Mouse (Mus musculus) naive thymus-derived CD4-positive, alpha-beta T cell, adult 2 months (primary cell): Measurements from ENCODE around the gene Sim2.

Experiments
- DNase-seq: peaks from one replicate; pipeline ENCODE4 v3.0.0-alpha.2; 2011; ENCODE audit warnings: low read depth

Sim2 gene

DNA sequence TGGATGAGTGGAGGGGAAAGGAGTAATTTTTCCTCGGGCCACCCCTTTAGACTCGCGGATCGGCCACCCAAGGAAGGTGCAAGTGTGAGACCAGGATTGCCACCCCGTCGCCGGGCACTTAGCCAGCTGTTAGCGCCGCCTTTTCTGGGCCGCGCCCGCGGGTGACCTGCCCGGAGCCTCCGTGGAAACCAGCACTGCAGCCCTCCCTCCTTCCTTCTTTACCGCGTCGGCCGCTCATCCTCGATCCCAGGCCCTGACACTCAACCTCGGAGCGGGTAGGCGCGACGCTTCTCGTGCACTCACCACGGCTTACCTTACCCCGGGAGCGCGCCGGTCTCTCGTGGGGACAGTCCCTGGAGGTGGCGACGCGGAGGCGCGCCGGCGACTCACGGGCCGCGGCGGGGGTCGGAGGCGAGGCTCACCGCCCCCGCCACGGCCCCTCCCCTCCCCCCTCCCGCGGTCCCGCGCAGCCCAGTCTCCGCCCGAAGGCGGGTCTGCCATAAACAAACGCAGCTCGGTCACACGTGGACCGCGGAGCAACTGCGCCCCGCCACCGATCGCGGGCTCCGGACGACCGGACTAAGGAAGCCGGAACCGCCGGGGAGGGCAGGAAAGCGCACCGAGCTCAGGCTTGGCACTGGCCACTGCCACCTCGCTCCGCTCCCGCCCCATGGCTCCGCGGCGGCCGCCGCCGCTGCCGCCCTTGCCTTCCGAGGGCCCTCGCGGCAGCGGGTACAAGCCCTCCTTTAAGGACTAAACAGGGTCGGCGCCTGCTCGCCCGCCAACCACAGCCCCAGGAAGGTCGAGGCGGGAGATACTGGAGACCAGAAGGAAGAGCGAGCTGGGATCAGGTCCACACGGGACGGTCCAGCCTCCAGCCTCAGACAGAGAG, at the start of gene Sim2:
Gene Sim2, plus strand, starts transcription at position 221 of the 892 bp plus-strand sequence.
- DNase-seq = no peak

DNA sequence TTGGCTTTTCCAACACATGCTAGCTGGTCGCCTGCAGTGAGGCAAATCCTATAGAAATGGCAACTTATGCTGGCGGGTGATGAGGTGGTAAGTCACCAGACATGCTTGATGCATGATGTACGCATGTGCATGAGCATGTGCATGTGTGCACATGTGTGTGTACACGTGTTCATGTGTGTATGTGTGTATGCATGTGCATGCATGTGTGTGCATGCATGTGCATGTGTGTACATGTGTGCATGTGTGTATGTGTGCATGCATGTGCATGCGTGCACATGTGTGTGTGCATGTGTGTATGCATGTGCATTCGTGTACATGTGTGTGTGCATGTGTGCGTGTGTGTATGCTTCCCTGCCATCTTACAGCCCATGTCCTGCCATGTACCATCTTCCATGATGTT, 47.5 kb upstream of the Sim2 start:
- peak; percentile 8 for DNase-seq

GRCm38 (mm10) chr16:94038272-94038985, 46.3 kb upstream of the Sim2 start:
- DNase-seq = peak; percentile 82

DNA sequence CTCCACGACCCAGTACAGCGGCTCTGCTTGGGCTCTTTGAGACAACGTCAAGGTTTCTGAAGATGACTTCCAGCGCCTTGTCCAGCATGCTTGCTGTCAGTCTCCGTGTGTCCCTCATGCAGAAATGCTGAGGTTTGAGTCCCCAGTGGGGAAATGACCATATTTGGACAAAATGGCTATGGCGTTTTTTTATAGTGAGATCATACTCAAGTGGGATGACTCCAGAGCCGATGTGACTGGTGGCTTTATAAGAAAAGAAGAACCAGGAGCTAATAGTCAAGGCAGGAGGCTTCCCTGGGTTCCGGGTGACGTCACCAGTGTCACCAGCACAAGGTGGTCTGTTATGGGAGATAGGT, 45.8 kb upstream of the Sim2 start:
- DNase-seq = no peak

DNA sequence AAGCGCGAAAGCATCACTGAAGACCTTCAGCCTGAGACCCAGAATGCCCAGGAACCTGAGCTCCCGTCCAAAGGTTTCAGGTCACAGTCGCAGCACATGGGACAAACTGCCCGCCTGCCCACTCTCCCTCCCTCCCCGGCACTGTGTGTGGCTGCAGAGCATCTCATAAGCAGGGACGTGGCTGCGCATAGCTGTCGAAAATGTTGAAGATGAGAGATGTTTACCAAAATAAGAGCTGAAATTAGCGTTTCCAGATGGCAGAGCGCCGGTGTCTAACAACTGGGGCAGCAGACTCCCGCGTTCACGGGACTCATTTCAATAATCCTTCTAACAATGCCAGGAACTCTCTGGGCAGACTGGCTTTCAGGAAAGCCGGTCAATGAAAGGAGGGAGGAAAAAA, 44.2 kb upstream of the Sim2 start:
- no peak for DNase-seq

- no peak for DNase-seq
Measured at GRCm38 (mm10) chr16:94041065-94041712, 43.5 kb upstream of the Sim2 start.

DNA sequence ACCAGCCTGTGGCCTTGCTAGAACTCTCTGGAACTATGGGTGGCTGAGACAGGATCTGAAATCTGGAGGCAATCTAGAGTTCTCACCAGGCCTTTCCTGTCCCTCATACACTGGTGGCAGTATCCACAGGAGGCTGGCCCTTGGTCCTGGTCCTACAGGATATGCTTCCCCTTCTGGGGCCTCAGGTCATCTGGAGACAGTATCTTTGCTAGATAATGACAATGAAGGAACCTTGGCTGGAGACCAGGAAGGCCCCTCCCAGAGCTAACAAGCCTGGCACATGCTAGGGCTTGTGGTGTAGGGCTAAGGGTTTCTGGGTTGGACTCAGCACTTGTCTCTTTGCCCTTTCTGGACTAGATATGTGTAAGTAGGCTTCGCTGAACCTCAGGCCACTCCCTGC, 40.9 kb upstream of the Sim2 start:
- no peak for DNase-seq

DNA sequence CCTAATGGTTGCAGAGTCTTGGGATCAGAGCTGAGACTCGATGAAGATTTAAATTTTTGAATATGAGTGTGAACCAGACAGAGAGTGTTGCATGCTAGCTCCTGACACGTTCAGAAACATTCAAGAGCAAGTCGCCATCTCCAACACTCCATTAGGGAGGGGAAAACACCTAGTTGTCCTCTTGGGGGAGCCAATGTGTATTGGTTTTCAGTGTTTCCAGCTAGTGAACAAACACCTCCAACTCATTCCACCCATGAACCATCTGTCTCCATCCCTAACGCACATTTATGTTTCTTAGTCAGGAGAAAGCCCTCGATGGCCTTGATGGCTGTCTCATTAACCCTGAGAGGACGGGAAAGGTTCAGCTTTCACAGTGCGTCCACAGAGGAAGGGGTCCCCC, 39.7 kb upstream of the Sim2 start:
- DNase-seq = peak; percentile 20

DNA sequence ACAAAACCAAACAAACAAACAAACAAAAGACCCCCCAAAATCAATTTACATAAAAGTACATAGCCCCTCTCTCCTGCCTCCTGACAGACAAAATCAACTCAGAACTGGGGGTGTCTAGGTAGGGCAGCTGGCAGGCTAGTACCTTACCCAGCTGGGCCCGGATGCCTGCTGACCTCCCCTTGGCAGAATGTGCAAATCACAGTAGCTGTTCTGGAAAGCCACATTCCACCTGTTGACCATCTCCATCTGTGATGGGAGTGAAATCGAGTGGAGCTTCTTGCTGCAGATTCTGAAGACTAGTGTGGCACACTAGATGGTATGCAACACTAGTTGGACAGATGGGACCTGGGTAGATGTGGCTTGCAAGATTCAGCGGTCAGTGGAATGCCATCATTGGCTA, 34.4 kb upstream of the Sim2 start:
- no peak for DNase-seq

- no peak for DNase-seq
Measured at GRCm38 (mm10) chr16:94055176-94055575, 29.6 kb upstream of the Sim2 start.

DNA sequence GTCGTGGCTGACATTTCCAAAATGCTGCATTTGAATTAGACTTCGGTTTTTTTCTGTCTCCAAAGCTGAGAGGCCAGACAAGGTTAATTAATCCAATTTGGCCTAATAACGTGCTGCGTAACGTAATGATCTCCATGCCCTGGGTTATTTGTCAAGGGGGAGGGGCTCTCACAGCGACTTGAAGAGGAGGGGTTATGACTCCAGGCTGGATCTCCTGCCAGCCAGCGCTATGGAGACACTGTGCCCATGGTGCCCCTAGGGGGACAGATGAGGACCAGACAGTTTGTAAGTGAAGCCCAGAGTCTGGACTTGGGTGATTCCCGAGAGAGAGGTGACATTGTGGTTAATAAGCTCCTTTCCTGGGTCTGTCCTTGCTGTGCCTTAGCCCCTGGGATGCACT, 29.2 kb upstream of the Sim2 start:
- DNase-seq = no peak

DNA sequence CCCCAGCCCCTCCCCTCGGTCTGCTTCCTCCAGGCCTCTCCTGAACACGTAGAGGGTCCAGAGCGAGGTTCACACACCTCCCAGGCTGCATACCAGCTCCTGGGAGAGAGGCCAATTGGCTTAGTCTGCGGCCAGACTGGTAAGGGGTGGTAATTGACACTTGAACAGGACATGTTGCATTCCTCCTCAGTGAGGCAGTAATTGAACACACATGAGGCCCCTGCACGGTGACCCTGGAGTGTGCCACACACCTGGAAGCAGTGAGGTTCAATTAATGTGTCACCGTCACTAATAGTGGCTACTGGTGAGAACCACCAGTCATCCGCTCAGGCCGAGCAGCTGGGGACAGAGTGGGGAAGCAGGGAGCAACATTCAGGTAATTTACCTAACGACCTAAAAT, 24.9 kb upstream of the Sim2 start:
- DNase-seq = no peak

DNA sequence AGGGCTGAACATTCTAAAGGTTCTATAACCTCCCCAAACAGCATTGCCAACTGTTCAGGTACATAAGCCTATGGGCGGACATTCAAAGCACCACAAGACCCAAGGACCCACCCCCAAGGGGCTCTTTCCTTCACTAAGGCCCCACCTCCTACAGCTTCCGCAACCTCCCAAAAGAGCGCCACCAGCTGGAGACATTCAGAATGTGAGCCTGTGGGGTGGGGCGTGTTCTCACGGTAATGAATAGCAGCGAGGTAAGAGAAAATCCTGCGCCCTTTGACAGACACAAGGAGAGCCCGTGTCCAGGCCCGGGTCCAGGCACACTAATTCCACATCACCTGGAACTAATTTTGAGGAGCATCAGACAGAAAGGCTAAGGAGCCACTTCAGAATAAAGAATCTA, 20.5 kb upstream of the Sim2 start:
- DNase-seq = no peak

DNA sequence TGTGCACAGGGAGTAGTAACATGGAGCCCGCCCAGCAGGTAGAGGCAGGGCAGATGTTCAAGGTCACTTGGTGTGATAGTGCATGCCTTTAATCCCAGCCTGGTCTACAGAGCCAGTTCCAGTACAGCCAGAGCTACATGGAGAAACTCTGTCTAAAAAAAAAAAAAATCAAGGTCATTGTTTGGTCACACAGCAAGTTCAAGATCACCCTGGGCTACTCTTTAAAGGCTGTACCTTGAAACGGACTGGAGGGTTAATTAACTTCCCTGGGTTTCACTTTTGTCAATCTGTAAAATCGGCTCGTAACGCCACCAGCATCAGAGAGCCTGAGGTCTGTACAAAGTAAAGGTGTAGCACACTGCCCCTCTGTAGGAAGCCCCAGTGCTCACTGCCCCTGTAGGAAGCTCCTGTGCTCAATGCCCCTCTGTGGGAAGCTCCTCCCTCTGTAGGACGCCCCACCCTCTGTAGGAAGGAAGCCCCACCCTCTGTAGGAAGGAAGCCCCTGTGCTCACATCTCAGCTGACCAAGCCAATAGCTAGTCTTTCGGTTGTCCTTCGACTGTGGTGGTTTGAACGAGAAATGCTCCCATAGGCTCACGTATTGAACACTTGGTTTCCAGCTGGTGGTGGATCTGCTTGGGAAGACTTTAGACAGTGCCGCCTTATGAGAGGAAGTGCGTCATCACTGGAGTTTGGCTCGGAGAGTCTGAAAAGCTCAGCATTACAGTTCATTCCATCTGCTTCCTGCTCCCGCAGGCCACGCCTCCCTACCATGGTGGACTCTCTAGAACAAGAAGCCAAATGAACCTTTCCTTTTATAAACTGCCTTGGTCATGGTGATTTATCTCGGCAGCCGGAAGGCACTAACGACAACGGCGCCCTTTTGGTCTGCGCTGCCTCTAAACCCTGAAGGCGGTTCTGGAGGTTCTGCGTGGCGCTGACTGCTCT, 18.7 kb upstream of the Sim2 start:
- peak; percentile 70 for DNase-seq

DNA sequence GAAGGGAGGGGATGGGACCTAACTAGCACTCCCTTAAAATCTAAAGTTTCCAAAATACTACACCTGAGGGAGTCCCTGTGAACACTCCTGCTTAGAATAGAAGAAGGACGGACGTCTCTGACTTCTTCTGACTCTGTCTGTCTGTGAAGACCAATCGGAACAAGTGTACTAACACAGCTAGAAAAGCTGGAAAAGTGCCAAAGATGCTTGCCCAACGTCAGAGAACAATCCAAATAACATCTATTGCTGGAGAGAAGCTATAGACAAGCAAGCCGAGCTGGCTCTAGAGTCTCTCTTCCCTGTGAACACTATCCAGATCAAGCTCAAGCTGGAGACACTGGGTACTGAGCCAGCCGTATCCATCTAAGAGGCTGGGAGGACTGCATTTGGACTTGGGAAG, 18.0 kb upstream of the Sim2 start:
- peak; percentile 64 for DNase-seq

DNA sequence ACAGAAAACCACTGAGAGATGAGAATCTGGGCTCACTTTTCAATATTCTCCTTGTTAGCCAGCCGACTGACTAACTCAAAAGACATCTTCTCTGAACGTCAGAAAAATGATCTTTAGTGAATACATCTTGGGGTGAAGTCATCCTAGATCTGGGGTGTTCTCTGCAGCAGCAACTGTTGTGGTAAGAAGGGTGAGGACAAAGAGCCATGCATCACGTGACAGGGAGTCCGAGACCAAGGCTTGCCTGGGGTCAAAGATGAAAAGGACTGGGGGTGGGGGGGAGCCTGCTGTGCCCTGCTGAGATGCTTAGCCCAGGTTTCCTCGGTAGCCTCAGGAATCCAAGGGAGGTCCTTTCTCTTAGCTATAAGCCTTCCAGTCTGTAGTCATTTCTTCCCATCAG, 17.5 kb upstream of the Sim2 start:
- DNase-seq = no peak

- DNase-seq = no peak
Measured at GRCm38 (mm10) chr16:94069061-94069460, 15.7 kb upstream of the Sim2 start.

GRCm38 (mm10) chr16:94070920-94071319, 13.8 kb upstream of the Sim2 start:
- DNase-seq = no peak

GRCm38 (mm10) chr16:94071468-94071867, 13.3 kb upstream of the Sim2 start:
- no peak for DNase-seq

GRCm38 (mm10) chr16:94075362-94076027, 9.2 kb upstream of the Sim2 start:
- DNase-seq = no peak
